Mouse (Mus musculus) kidney, postnatal 4 days (tissue): ENCODE data around the gene Celf1.
"Not testable (repeated sequence)": the region's sequence is repeated elsewhere in the genome, so short reads cannot be mapped to it uniquely, and the experiment has no call there.

ENCODE experiments used
- DNase-seq, 2 experiments: peaks; one replicate each; pipeline ENCODE4 v3.0.0; 2021; ENCODE audit warnings: mixed read lengths in 2 of 2

Gene Celf1

GRCm38 (mm10) chr2:90940233-90941229 lies at the start of gene Celf1:
Gene Celf1, plus strand, starts transcription at chr2:90940382.
- DNase-seq = peak; percentile 86 to 92

GRCm38 (mm10) chr2:90893673-90894298 lies 46.4 kb upstream of the Celf1 start:
- no peak for DNase-seq

- not testable (repeated sequence) for DNase-seq
Measured at GRCm38 (mm10) chr2:90894299-90894677, 45.9 kb upstream of the Celf1 start.

- DNase-seq = no peak
Measured at GRCm38 (mm10) chr2:90903398-90903797, 36.8 kb upstream of the Celf1 start.

GRCm38 (mm10) chr2:90904076-90904855 lies 35.9 kb upstream of the Celf1 start, which contains the start of the genes Kbtbd4 and Ndufs3:
Gene Kbtbd4, plus strand, starts transcription at chr2:90904740.
Gene Ndufs3, minus strand, starts transcription at chr2:90904827.
- peak; percentile 91 to 94 for DNase-seq

- DNase-seq = peak in 1 of 2 experiments; percentile 67
Measured at GRCm38 (mm10) chr2:90904856-90905224, 35.3 kb upstream of the Celf1 start.

GRCm38 (mm10) chr2:90906721-90907120 lies 33.5 kb upstream of the Celf1 start:
- DNase-seq = no peak

- DNase-seq = no peak
Measured at GRCm38 (mm10) chr2:90910861-90911260, 29.3 kb upstream of the Celf1 start.

- DNase-seq = no peak
Measured at GRCm38 (mm10) chr2:90911668-90912067, 28.5 kb upstream of the Celf1 start.

- no peak for DNase-seq
Measured at GRCm38 (mm10) chr2:90913671-90914070, 26.5 kb upstream of the Celf1 start.

GRCm38 (mm10) chr2:90915516-90915915 lies 24.7 kb upstream of the Celf1 start:
- DNase-seq = no peak

- DNase-seq = no peak
Measured at GRCm38 (mm10) chr2:90916560-90917232, 23.5 kb upstream of the Celf1 start.

- peak; percentile 81 to 89 for DNase-seq
Measured at GRCm38 (mm10) chr2:90917233-90917998, 22.8 kb upstream of the Celf1 start.

GRCm38 (mm10) chr2:90917999-90918698 lies 22.0 kb upstream of the Celf1 start:
- DNase-seq = peak; percentile 40 to 68

GRCm38 (mm10) chr2:90921178-90921577 lies 19.0 kb upstream of the Celf1 start:
- DNase-seq = no peak

- no peak for DNase-seq
Measured at GRCm38 (mm10) chr2:90922636-90923035, 17.5 kb upstream of the Celf1 start.

GRCm38 (mm10) chr2:90928566-90928965 lies 11.6 kb upstream of the Celf1 start:
- DNase-seq = no peak

- DNase-seq = no peak
Measured at GRCm38 (mm10) chr2:90931829-90932228, 8.4 kb upstream of the Celf1 start.

- no peak for DNase-seq
Measured at GRCm38 (mm10) chr2:90932273-90932672, 7.9 kb upstream of the Celf1 start.

GRCm38 (mm10) chr2:90938362-90938761 lies 1.8 kb upstream of the Celf1 start:
- no peak for DNase-seq

GRCm38 (mm10) chr2:90939750-90940149 lies 432 bp upstream of the Celf1 start:
- DNase-seq = no peak
